Mouse (Mus musculus) granulocyte monocyte progenitor cell, adult 5-6 weeks (primary cell): Measurements from ENCODE around the gene Myzap. TPM values are rescaled to one million over a fixed set of nuclear protein-coding genes. Genes with fewer than 3 reads are reported as not detected.

Source experiments
- ATAC-seq: replicated peaks from 2 replicates; pipeline ENCODE4 v1.8.0; 2016; ENCODE audit warnings: mild to moderate bottlenecking, moderate TSS enrichment, inconsistent platforms; ENCODE audit not compliant: poor library complexity, severe bottlenecking
- total RNA-seq, 2 experiments: library from RNA; stranded (forward) in 1 of 2; stranded (reverse) in 1 of 2; fragments of 200-712, 200-1000 nt in 1 of 2; fragments of >200 nt in 1 of 2; fragmentation: Nextera tagmentation in 1 of 2; gene quantifications; 2 replicates each; pipeline ENCODE4 v1.2.3; 2014 to 2017

Gene Myzap
- total RNA-seq, 2 experiments from 2014 or later, result not detected

GRCm38 (mm10) chr9:71554001-71554400, 38.2 kb downstream of the Myzap start:
- ATAC-seq, result no peak

GRCm38 (mm10) chr9:71550176-71550575, 42.0 kb downstream of the Myzap start:
- ATAC-seq, result no peak

GRCm38 (mm10) chr9:71547704-71548275, 44.4 kb downstream of the Myzap start:
- ATAC-seq, result no peak

- ATAC-seq, result no peak
Observed at GRCm38 (mm10) chr9:71544831-71545230, 47.3 kb downstream of the Myzap start.

- ATAC-seq, result peak; percentile 65
Observed at GRCm38 (mm10) chr9:71543443-71544222, 48.5 kb downstream of the Myzap start.

- no peak for ATAC-seq
Observed at GRCm38 (mm10) chr9:71542292-71542691, 49.9 kb downstream of the Myzap start.

GRCm38 (mm10) chr9:71540739-71541138, 51.4 kb downstream of the Myzap start:
- peak; percentile 76 for ATAC-seq

- ATAC-seq, result no peak
Observed at GRCm38 (mm10) chr9:71535730-71536129, 56.4 kb downstream of the Myzap start.

GRCm38 (mm10) chr9:71535036-71535435, 57.1 kb downstream of the Myzap start:
- ATAC-seq, result no peak

GRCm38 (mm10) chr9:71529960-71530359, 62.2 kb downstream of the Myzap start:
- ATAC-seq, result no peak

- no peak for ATAC-seq
Observed at GRCm38 (mm10) chr9:71527438-71527837, 64.7 kb downstream of the Myzap start.

GRCm38 (mm10) chr9:71523901-71524300, 68.3 kb downstream of the Myzap start:
- ATAC-seq, result no peak

- ATAC-seq, result no peak
Observed at GRCm38 (mm10) chr9:71519836-71520235, 72.3 kb downstream of the Myzap start.

GRCm38 (mm10) chr9:71517487-71517886, 74.7 kb downstream of the Myzap start:
- ATAC-seq, result no peak

- no peak for ATAC-seq
Observed at GRCm38 (mm10) chr9:71515862-71516261, 76.3 kb downstream of the Myzap start.

- no peak for ATAC-seq
Observed at GRCm38 (mm10) chr9:71513566-71513965, 78.6 kb downstream of the Myzap start.

- no peak for ATAC-seq
Observed at GRCm38 (mm10) chr9:71512899-71513298, 79.3 kb downstream of the Myzap start.

- no peak for ATAC-seq
Observed at GRCm38 (mm10) chr9:71498391-71499182, 93.6 kb downstream of the Myzap start.

- ATAC-seq, result no peak
Observed at GRCm38 (mm10) chr9:71496637-71497036, 95.5 kb downstream of the Myzap start.

- no peak for ATAC-seq
Observed at GRCm38 (mm10) chr9:71493771-71494170, 98.4 kb downstream of the Myzap start.
